Mouse (Mus musculus) cerebellum, adult 2 months (tissue): ENCODE data around the gene Rad52.

Source experiments
- CTCF ChIP-seq: fragments of 200-500 bp; IDR thresholded peaks from 2 replicates; pipeline ENCODE4 v1.5.1; 2011; ENCODE audit warnings: low read depth, mild to moderate bottlenecking, control low read depth, low read length, moderate library complexity, borderline replicate concordance; ENCODE audit not compliant: insufficient read depth
- POLR2A ChIP-seq: fragments of 200-500 bp; IDR thresholded peaks from 2 replicates; pipeline ENCODE4 v1.6.1; 2011; ENCODE audit warnings: low read length, control low read depth, borderline replicate concordance; ENCODE audit not compliant: insufficient read depth

GRCm38 (mm10) chr6:119855471-119855870, 47.0 kb upstream of the Rad52 start:
- TF ChIP-seq CTCF (no peak), POLR2A (no peak)
